Mouse (Mus musculus): Measurements from ENCODE around the gene Asb6. TPM values are rescaled to one million over a fixed set of nuclear protein-coding genes. Genes with fewer than 3 reads are reported as not detected.

Asb6 gene
- polyA plus RNA-seq, 1 experiment from 2014 or later: 20.1 TPM

- 5% methylated on average over 11 of the region's 11 CpGs for WGBS
- no peaks in the 10 kb centered on the region for H3K9me3 ChIP-seq (replicated peaks; ENCODE audit: control insufficient read depth, low read length)
- no peak overlapping the region for H3K27ac ChIP-seq (ENCODE audit: low read length)
- H3K4me1 ChIP-seq (ENCODE audit: control insufficient read depth, insufficient read depth, low read length): peaks cover 12% of the 10 kb centered on the region
- H3K4me3 ChIP-seq (ENCODE audit: low read length): 0 out of 2 replicates have a peak overlapping the region, but pooled peaks have one; percentile 13
- H3K27me3 ChIP-seq (ENCODE audit: control insufficient read depth, insufficient read depth, low read length): peaks cover 5% of the 10 kb centered on the region
- H3K9ac ChIP-seq (ENCODE audit: low read length): peak overlapping the region; percentile 45
- no peaks in the 10 kb centered on the region for H3K36me3 ChIP-seq (ENCODE audit: control insufficient read depth, insufficient read depth)
- peak; percentile 60 for ATAC-seq (replicated peaks; ENCODE audit: extremely low read depth, insufficient read depth, low FRiP score)
- peak overlapping the region; percentile 51 for H3K4me2 ChIP-seq (ENCODE audit: low read depth, low read length)
Measured at GRCm38 (mm10) chr2:30796382-30796781, 33.8 kb downstream of the Asb6 start.

GRCm38 (mm10) chr2:30795889-30796275, 34.3 kb downstream of the Asb6 start:
- no peaks in the 10 kb centered on the region for H3K36me3 ChIP-seq (ENCODE audit: control insufficient read depth, insufficient read depth)
- peaks cover 10% of the 10 kb centered on the region for H3K4me1 ChIP-seq (ENCODE audit: control insufficient read depth, insufficient read depth, low read length)
- no peak overlapping the region for H3K27ac ChIP-seq (ENCODE audit: low read length)
- H3K4me3 ChIP-seq (ENCODE audit: low read length): no peak overlapping the region
- H3K9me3 ChIP-seq (replicated peaks; ENCODE audit: control insufficient read depth, low read length): no peaks in the 10 kb centered on the region
- peak overlapping the region; percentile 51; the same call in 1 of the 2 replicates for H3K4me2 ChIP-seq (ENCODE audit: low read depth, low read length)
- ATAC-seq (replicated peaks; ENCODE audit: extremely low read depth, insufficient read depth, low FRiP score): no peak
- H3K27me3 ChIP-seq (ENCODE audit: control insufficient read depth, insufficient read depth, low read length): peaks cover 5% of the 10 kb centered on the region; the same call in 1 of the 2 replicates
- WGBS: 76% methylated on average over 5 of the region's 5 CpGs
- no peak overlapping the region for H3K9ac ChIP-seq (ENCODE audit: low read length)

DNA sequence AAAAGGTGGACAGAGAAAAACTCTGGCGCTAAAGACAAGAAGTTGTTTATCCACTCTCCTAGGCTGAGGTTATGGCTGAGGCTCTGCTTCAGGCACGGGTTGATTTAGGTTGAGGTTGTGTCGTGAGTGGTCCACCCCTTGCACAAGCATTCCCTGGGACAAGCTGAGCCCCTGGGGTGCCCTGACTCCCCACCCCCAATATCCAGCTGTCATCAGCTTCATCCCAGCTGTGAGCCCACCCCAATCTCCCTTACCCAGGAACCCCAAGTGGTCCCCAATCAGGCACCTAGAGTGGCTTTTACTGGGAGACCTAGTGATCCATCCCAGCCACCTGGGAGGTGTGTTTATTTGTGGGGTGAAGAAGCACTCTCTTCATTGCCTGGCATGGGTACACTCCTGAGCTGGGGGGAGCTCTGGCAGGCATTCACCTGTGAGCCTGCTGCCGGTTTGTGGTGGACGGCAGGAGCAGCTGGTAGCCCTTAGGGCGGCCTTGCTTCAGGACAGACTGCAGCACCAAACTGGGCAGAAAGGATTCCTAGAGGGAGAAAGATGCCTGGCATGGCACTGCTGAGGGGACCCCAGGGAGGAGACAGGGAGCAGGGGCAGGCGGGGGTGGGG, 34.8 kb downstream of the Asb6 start:
- peak overlapping the region; percentile 70 for H3K9ac ChIP-seq (ENCODE audit: low read length)

GRCm38 (mm10) chr2:30794179-30795108, 35.7 kb downstream of the Asb6 start:
- peak; percentile 79 for ATAC-seq (replicated peaks; ENCODE audit: extremely low read depth, insufficient read depth, low FRiP score)
- peak overlapping the region; percentile 35; the same call in 1 of the 2 replicates for H3K27ac ChIP-seq (ENCODE audit: low read length)
- H3K4me1 ChIP-seq (ENCODE audit: control insufficient read depth, insufficient read depth, low read length): peaks cover 10% of the 10 kb centered on the region
- no peaks in the 10 kb centered on the region for H3K36me3 ChIP-seq (ENCODE audit: control insufficient read depth, insufficient read depth)
- H3K4me2 ChIP-seq (ENCODE audit: low read depth, low read length): peak overlapping the region; percentile 67
- H3K27me3 ChIP-seq (ENCODE audit: control insufficient read depth, insufficient read depth, low read length): no peaks in the 10 kb centered on the region; the same call in 1 of the 2 replicates
- H3K4me3 ChIP-seq (ENCODE audit: low read length): peak overlapping the region; percentile 51
- H3K9me3 ChIP-seq (replicated peaks; ENCODE audit: control insufficient read depth, low read length): no peaks in the 10 kb centered on the region
- peak overlapping the region; percentile 70 for H3K9ac ChIP-seq (ENCODE audit: low read length)
- WGBS: 5% methylated on average over 48 of the region's 48 CpGs

More for the DNA sequence above, 34.8 kb downstream of the Asb6 start:
- Histone ChIP-seq H3K4me1 (ENCODE audit: control insufficient read depth, insufficient read depth, low read length) (peaks cover 10% of the 10 kb centered on the region), H3K27ac (ENCODE audit: low read length) (no peak overlapping the region), H3K4me3 (ENCODE audit: low read length) (no peak overlapping the region), H3K27me3 (ENCODE audit: control insufficient read depth, insufficient read depth, low read length) (peaks cover 2% of the 10 kb centered on the region; the same call in 1 of the 2 replicates), H3K4me2 (ENCODE audit: low read depth, low read length) (peak overlapping the region; percentile 67; the same call in 1 of the 2 replicates), H3K9me3 (replicated peaks; ENCODE audit: control insufficient read depth, low read length) (no peaks in the 10 kb centered on the region), H3K36me3 (ENCODE audit: control insufficient read depth, insufficient read depth) (no peaks in the 10 kb centered on the region)
- ATAC-seq (replicated peaks; ENCODE audit: extremely low read depth, insufficient read depth, low FRiP score): no peak
- 83% methylated on average over 7 of the region's 7 CpGs for WGBS

GRCm38 (mm10) chr2:30792061-30792460, 38.1 kb downstream of the Asb6 start:
- Histone ChIP-seq H3K4me3 (ENCODE audit: low read length) (no peak overlapping the region), H3K36me3 (ENCODE audit: control insufficient read depth, insufficient read depth) (no peaks in the 10 kb centered on the region), H3K27me3 (ENCODE audit: control insufficient read depth, insufficient read depth, low read length) (no peaks in the 10 kb centered on the region), H3K4me2 (ENCODE audit: low read depth, low read length) (no peak overlapping the region), H3K9me3 (replicated peaks; ENCODE audit: control insufficient read depth, low read length) (no peaks in the 10 kb centered on the region), H3K27ac (ENCODE audit: low read length) (no peak overlapping the region), H3K4me1 (ENCODE audit: control insufficient read depth, insufficient read depth, low read length) (peaks cover 10% of the 10 kb centered on the region), H3K9ac (ENCODE audit: low read length) (no peak overlapping the region)
- no peak for ATAC-seq (replicated peaks; ENCODE audit: extremely low read depth, insufficient read depth, low FRiP score)
- WGBS: 88% methylated on average over 7 of the region's 7 CpGs

GRCm38 (mm10) chr2:30787466-30787865, 42.7 kb downstream of the Asb6 start:
- Histone ChIP-seq H3K4me2 (ENCODE audit: low read depth, low read length) (no peak overlapping the region), H3K27ac (ENCODE audit: low read length) (no peak overlapping the region), H3K36me3 (ENCODE audit: control insufficient read depth, insufficient read depth) (no peaks in the 10 kb centered on the region), H3K4me1 (ENCODE audit: control insufficient read depth, insufficient read depth, low read length) (peaks cover 9% of the 10 kb centered on the region), H3K4me3 (ENCODE audit: low read length) (no peak overlapping the region), H3K9me3 (replicated peaks; ENCODE audit: control insufficient read depth, low read length) (no peaks in the 10 kb centered on the region), H3K27me3 (ENCODE audit: control insufficient read depth, insufficient read depth, low read length) (no peaks in the 10 kb centered on the region), H3K9ac (ENCODE audit: low read length) (no peak overlapping the region)
- WGBS: 49% methylated on average over 4 of the region's 4 CpGs
- no peak for ATAC-seq (replicated peaks; ENCODE audit: extremely low read depth, insufficient read depth, low FRiP score)

- peak; percentile 55 for ATAC-seq (replicated peaks; ENCODE audit: extremely low read depth, insufficient read depth, low FRiP score)
- WGBS: 9% methylated on average over 40 of the region's 40 CpGs
- H3K9ac ChIP-seq (ENCODE audit: low read length): peak overlapping the region; percentile 75
- peaks cover 14% of the 10 kb centered on the region for H3K4me1 ChIP-seq (ENCODE audit: control insufficient read depth, insufficient read depth, low read length)
- peak overlapping the region; percentile 17 for H3K27ac ChIP-seq (ENCODE audit: low read length)
- H3K36me3 ChIP-seq (ENCODE audit: control insufficient read depth, insufficient read depth): no peaks in the 10 kb centered on the region
- H3K27me3 ChIP-seq (ENCODE audit: control insufficient read depth, insufficient read depth, low read length): no peaks in the 10 kb centered on the region
- H3K4me2 ChIP-seq (ENCODE audit: low read depth, low read length): peak overlapping the region; percentile 68
- no peaks in the 10 kb centered on the region for H3K9me3 ChIP-seq (replicated peaks; ENCODE audit: control insufficient read depth, low read length)
- H3K4me3 ChIP-seq (ENCODE audit: low read length): peak overlapping the region; percentile 45
Measured at GRCm38 (mm10) chr2:30784078-30784994, 45.8 kb downstream of the Asb6 start.

GRCm38 (mm10) chr2:30783346-30783745, 46.8 kb downstream of the Asb6 start:
- ATAC-seq (replicated peaks; ENCODE audit: extremely low read depth, insufficient read depth, low FRiP score): peak; percentile 50
- peak overlapping the region; percentile 28 for H3K4me3 ChIP-seq (ENCODE audit: low read length)

More at GRCm38 (mm10) chr2:30783346-30783745, 46.8 kb downstream of the Asb6 start:
- Histone ChIP-seq H3K27ac (ENCODE audit: low read length) (peak overlapping the region; percentile 52), H3K9me3 (replicated peaks; ENCODE audit: control insufficient read depth, low read length) (no peaks in the 10 kb centered on the region), H3K27me3 (ENCODE audit: control insufficient read depth, insufficient read depth, low read length) (no peaks in the 10 kb centered on the region), H3K36me3 (ENCODE audit: control insufficient read depth, insufficient read depth) (no peaks in the 10 kb centered on the region), H3K4me1 (ENCODE audit: control insufficient read depth, insufficient read depth, low read length) (peaks cover 18% of the 10 kb centered on the region), H3K4me2 (ENCODE audit: low read depth, low read length) (peak overlapping the region; percentile 68), H3K9ac (ENCODE audit: low read length) (peak overlapping the region; percentile 75)
- WGBS: under 1% methylated on average over 12 of the region's 13 CpGs
